Mouse (Mus musculus) brain, embryonic 18.5 days (tissue): ENCODE data around the gene Actr5.

ENCODE experiments used
- DNase-seq: peaks from one replicate; pipeline ENCODE4 v3.0.0-alpha.2; 2012; ENCODE audit warnings: low read depth, low spot score

Gene Actr5

DNA sequence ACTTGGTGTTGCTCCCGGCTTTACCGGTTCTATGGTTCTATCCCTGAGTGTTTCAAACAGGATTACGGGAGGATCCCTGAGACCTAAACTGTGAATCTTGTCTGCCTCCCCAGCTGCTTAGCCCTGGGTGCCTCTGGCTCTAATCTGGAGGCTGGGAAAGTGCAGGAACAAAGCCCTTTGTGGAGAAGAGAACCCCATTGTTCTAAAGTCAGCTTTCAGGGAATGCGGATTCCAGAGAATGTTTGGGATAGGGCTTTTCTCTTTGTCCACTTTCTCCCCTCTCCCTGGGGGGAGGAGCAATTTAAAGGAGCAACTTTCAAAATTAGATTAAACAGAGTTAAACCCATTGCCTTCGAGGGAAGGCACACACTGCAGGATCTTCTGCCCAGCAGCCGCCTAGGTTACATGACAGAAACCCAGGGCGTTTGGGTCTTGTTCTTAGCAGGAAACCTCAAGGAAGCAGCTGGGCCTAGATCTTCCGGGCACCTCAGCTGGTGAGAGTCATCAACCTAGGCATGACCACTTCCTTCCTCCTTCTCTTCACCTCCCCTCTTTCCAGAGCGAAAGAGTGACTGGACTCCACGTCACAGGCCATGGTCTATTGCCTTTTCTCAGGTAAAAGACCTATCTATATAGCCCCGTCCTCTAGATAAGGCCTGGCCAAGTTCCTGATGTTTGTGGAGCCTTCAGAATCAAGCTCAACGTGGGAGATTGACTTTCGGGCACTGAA, 41.5 kb downstream of the Actr5 start:
- no peak for DNase-seq

DNA sequence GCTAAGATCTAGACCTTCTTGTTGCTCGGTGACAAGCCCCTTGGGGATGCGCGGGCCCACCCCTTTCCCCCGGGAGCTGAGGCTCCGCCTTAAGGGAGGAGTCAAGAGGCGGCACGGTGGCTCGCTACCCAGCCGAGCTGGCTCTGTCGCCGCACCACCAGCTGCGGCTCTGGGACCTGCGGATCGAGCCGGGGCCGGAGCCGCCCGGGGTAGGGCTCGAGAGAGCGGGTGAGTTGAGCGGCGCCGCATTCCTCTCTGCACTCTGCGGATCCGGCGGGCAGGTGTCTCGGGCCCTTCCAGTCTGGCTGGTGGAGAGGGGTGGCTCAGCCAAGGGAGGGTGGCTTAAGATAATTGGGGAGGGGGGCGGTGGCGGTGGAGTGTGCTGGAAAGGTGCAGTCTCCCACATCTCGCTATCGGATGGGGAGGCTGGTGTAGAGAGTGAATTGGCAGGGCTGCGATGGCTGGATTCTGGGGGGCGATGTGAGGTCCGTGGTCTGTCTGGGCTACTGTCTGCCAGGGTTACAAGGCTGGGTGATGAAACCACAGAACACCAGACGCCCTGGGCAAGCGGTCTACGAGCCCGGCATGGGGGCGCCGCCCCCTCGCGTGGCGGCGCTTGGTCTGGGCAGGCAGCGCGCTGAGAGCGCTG, 42.5 kb downstream of the Actr5 start:
- DNase-seq = no peak

DNA sequence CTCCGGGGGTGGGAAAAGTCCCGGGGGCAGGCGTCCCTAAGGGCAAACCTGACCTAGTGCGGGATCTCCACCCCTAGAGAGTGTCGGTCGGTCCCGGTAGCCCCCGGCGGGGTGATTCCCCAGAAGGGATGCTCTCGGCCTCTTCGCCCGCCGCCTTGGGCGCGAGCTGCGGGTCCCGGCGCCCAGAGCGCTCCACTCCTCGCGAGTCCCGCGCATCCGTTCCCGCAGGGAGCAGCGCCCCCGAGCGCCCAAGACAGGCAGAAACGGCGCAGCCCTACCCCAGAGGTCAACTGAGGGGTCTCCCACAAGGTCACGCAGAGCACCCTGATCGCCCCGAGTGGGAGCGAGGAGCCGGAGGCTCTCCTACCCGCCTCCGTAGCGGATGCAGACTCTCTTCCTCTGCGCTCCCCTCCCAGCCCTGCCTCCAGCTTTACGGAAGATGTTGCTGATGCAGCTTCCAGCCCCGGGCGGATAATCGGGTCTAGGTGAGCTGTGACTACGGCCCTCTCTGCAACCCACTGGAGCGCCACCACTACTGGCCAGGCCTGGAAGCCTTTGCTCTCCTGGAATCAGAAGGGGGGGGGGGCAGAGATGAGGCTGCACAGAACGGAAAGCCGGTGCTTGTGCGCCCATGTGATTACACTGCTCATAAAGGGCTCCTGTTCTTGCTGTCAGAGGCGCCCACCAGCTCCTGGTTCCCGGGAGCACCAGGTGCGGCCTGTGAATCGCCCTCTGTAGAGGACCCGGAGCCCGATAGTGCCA, 43.2 kb downstream of the Actr5 start:
- DNase-seq = no peak

DNA sequence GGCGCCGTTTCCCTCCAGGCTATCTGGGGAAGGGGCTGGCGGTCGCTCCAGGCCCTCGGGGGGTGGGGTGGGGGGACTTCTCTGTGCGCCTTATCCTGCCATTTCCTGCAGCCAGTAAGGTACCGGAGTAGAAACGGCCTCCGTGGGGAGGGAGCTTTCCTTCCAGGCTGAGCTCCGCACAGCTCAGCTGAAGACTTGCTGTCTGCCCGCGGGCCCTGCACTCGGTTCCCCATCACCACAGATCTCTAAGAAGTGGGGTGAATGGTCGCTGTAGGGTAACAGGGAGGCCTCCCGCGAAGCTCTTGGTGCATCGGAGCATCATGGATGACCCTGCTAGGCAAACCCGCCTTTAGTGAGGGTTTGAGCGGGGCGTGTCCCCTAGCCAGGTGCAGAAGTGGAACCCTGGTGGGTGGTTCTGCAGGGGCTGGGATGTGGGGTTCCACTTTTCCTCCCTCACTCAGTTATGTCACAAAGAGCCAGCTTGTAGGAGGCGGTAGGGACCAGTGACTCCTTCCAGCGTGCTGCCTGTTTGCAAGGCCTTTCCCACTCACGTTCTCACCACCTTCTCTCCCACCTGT, 43.8 kb downstream of the Actr5 start:
- DNase-seq = no peak

DNA sequence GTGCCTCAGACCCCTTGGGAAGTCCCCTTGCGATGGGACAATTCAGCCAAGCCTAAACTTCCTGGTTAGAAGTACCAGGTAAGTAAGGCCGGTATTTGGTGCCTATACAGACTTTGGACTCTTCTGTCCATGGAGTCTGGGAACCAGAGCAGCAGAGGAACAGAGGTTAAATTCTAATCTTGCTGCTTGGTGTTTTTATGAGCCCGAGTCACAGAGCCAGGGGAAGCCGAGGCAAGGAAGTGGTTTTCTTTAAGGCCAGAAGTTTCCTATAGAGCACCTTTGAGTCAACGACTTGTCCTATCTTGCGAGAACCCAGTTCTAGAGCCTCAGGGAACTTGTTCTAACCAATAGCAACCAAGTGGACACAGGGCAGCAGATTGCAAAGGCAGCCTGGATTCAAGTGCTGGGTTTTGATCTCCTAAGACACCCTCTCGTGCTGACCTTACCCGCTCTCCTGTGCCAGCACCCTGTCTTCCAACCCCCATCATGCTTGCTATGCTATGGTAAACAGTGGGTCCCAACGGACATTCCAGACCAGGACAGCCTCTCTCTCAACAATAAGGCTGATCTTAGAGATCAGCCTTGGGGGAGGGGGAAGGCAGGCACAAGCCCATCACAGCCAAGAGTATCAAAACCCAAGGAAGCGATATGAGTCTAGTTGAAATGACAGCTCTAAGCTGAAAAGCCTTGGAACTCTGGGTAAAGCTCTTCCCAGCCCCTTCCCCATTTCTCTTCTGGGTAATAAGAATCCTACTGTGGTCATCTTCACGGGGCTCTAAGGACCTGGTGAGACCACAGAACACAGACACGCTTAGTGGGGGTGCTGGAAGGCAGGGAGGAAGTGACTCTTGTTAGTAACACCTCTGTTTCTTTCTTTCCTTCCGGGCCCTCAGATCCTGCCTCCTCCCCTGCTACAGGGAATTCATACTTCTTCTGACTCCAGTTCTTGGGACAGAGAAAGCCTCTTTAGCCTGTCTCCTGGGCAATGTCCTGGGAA, 44.8 kb downstream of the Actr5 start:
- no peak for DNase-seq

DNA sequence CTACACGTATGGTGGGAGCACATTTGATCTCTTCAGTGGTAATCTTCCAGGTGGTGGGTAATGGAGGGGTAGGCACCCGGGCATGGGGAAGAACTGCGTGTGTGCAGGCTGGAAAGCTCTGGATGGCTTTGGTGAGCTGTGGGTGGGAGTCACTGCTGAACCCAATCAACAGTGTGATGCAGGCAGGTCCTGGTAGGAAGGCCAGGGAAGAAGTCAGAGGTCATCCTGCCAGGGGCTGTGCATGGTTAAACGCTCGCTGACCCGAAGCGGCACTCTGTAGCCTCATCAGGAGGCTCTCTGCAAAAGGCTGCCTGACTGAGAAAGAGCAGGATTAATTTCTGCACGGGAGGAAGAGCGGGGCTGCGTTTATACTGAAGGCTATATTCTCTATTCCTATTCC, 45.9 kb downstream of the Actr5 start:
- no peak for DNase-seq

DNA sequence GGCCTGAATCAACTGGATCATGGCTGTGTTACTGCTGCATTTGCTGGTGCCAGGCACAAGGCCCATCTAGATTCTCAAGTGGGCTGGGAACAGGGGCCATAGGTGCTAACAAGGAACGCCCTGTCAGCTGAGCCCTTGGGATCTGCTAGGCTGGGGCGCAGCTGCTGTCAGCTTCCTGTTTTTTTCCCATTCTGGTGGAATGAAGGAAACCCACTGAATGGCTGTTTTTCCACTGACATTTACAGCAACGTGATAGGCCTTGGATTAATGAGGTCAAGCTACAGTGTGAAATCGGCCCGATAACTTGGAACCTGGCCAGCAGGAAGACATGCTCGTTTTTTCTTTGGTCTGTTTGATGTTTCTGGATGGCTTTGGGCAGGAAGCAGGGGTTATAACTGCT, 48.1 kb downstream of the Actr5 start:
- DNase-seq = no peak

DNA sequence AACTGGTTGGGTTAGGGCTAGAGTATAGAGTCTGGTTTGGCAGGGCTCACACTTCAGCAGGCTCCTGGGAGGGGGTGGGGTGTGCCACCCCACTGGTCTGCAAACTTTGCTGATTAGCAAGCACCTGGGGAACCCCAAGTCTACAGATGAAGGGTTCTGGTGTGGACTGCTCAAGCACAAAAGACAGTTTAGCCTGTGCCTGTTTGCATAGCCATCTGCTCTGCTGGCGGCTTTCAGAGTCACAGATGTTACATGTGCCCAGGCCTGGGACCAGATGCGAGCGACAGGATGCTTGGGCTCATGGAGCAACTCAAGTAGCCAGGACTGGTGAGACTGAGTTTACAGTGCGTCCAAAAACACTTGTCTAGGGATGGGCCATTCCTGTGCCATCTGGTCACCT, 48.8 kb downstream of the Actr5 start:
- no peak for DNase-seq

DNA sequence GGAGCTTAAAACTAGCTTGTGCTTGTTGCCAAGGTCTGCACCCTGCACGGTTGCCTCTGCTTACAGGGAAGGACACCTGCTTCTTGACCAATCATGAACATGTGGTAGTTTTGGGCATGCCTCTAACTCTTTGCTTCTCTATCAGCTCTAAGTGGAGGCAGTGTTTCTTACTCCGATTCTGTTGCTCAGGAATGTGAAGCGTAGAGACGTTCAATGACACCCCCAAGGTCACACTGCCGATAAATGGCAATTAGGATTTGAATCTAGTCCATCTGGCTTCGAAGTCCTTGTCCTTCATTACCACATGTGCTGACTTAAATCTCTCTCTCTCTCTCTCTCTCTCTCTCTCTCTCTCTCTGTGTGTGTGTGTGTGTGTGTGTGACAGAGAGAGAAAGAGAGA, 49.4 kb downstream of the Actr5 start:
- no peak for DNase-seq

DNA sequence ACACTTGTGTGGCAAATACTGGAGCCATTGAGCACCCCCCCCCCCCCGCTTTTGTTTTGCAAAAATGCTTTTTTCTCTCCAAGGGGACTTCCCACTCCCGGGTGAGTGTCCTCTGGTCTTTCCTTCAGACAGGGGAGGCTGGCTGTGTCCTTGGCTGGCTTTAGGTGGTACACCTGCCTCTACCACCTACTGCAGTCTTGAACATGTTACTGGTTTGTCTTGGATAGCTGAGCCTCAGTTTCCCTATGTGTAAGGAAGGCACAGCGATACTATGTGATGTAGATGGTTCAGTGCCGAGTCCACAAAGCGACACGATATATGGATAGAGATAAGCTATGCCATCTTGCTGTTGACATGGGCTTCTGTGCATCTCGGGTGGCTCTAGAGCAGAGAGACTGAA, 50.1 kb downstream of the Actr5 start:
- DNase-seq = no peak

DNA sequence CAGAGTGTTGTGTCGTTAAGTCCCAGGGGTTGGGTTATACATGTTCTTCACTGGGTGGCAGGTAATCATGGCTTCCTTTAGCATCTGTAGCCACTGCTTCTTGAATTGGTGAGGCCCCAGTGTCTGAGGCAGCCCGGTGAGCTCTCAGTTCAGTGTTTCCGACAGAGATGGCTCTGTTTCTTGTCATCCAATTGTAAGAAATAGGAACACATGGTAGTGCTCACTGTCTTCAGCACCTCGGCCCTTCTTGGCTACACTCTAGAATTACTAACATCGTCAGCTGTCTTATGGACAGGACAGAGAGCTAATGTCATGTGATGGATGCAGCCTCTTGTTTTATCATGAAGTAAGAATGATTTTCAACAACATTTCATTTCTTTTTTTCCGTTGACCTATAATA, 50.5 kb downstream of the Actr5 start:
- DNase-seq = no peak

DNA sequence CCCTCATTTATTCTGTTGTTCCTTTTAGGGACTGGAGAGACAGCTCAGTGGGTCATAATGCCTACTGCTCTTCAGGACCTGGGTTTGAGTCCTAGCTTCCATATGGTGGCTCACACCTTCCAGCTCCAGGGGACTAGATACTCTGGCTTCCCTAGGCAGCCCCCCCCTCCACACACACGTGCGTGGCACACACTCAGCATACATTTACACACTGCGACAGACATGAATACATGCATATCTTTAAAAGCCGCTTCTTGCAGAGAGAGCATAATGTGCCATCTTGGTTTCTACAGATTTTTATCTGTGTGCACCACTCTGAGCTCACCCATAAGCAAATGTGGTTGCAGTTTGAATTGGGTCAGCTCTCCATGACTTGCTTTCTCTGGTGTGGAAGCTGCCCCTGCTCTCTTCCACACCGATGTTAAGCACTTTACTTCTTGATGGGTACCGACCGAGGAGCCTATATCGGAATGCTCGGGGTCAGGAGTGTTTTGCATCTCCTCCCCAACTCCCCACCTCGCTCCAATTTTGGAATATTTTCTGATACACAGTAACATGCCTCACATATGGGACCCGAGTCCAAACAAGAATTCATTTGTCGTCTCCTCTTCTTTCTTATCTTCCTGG, 51.3 kb downstream of the Actr5 start:
- no peak for DNase-seq

DNA sequence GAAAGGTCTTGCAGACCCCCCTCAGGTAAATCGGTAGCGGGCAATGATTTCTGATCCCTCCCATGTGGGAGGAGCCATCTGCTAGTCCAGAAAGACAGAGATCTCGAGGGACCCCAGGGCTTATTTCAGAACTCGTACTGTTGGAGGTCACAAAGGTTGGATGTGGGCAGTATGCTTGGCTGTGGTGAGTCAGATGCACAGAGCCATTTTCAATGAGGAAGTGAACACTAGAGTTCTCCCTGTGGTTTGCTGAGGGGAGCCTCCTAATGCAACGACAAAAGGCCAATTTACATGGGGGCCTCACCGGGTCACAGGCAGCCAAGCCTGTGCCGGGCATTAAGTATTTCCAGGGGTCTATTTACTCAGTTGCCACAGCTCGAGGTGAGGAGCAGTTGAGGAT, 53.3 kb downstream of the Actr5 start:
- no peak for DNase-seq

DNA sequence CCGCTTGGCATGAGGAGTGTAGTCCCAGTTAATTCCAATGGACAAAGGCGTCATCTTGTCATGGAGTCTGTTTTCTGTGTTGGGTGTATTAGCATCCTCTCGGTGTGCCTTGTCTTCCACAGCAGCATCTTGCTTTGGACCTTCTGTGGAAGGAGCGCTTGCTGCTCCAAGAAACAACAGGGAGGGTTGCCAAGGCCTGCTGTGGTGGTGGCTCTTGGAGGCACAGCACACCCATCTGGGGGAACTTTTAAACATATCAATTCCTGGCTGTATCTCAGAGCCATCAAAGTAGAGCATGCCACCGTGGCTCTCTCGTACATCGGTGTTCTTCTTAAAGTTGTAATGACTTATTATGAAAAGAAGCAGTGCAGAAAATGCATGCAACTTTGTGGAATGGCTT, 54.4 kb downstream of the Actr5 start:
- no peak for DNase-seq

DNA sequence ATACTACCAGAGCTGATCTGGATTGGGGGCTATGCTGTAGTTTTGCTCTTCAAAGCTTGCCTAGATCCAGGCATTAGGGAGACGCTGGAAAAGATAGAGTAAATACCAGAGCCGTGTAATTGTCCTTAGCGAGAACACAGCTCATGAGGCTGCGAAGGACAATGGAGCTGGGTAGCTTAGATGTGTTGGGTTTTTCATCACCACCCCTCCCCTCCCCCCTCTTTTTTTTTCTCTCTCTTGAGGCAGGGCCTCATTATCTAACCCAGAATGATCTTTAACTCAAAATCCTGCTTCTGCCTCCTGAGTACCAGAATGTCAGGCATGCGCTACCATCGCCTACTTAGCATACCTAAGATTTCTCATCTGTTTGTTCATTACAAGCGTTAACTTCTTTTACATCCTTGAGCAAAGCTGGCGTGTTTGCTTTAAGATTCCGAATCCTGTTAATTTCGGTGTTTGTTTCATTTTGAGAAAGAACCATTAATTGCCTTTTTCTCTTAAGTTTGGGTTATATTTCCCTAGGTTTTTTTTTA, 55.7 kb downstream of the Actr5 start:
- no peak for DNase-seq

DNA sequence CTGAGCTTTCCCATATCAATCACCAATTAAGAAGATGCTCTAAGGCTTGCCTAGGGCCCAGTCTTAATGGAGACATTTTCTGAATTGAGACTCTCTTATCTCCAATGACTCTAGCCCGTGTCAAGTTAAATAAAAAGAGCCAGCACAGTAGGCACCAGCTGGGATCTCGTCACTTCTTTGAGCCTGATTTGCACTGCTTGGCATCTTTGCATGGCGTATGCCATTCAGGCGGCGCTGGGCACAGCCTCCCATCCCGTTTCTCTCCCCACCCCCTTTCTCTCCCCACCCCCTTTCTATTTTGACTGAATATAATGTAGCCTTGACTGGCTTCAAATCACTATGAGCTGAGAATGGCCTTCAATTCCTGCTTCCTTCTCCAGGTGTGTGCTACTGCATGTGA, 57.0 kb downstream of the Actr5 start:
- no peak for DNase-seq

DNA sequence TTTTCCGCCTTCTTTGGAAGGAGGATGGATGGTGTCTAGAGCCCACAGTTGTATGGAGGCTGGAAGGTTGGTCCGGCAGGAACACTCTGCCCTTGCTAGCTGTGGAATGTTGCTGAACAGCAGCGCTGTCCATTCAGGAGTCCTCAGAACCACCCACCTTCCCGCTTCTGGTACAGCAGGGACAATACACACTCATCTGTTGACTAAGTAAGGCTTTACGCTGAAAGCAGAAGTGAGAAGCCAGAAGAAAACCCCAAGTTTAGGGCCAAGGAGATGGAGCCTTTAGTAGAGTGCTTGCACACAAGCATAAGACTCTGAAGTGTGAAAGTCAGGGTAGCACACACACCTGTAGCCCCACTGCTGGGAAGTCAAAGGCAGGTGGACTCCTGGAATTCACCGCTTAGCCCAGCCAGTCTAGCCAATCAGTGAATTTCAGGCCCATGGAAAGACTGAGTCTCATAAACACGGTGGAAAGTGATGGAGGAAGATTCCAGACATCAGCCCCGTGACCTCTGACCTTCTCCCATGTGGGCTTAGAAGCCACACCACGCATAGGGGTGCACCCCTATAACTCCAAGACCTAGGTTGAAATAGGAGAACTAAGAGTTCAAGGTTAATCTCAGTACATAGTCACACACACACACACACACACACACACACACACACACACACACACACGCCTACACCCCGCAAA, 57.8 kb downstream of the Actr5 start:
- DNase-seq = no peak

DNA sequence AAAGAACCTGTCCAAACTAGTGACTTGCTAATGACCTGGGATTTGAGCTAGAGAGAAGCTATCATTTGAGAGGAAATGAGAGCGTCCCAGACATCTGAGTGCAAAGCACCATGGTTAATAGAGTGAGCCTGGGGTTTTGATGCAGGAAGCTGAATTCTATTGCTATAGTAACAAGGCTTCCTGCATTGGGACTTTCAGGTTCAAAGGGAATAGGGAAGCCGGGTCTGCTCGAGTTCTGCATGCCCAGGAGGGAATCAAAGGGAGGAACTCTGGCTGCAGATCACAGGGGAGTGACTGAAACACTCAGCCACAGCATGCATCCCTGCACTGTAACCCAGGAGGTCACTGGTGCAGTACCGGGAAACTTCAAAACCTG, 58.3 kb downstream of the Actr5 start:
- no peak for DNase-seq

DNA sequence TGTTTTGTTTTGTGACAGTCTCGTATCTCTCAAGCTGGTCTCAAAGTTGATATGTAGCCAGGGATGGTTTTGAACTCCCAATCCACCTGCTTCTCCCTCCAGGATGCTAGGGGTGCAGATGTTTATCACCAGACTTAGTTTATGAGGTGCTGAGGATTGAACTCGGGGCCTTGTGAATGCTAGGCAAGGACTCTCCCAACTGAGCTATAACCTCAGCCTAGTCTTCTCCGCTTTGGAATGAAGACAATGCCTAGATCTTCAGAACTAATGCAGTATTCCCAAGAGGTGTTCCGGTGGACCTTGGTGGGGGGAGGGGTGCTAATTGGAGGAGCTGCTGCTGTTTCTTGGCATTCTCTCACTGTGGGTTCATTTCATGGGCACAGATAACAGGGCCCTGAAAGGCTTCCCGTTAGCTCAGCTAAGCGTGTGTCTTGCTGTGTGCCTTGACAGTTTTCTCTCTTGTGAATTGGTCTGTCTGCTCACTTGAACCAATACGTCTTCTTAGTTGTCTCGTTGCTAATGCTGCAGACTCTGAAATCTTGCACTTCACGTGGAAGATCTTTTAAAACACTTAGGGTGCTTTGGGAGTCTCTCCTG, 59.7 kb downstream of the Actr5 start:
- DNase-seq = no peak

DNA sequence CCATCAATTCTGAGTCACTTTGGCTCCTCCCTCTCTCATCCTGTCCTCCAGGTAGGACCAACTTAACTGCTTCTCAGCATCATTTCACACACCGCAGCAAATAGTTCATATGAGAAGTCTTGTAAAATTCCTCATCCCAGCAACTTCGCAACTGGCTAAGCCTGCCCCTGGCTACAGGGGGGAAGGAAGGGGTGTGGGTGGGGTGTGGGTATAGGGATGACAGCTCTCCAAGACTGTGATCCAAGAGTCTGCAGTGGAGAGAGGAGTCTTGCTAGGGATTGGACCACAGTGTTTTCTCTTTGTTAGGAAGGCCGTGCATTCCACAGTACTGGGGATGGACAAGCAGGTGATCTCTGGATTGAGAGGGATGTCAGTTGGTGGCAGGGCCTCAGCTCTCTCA, 60.2 kb downstream of the Actr5 start:
- no peak for DNase-seq
